Mouse (Mus musculus) thymus, adult 2 months (tissue): ENCODE results near the gene Usp39.

ENCODE experiments used
- CTCF ChIP-seq: fragments of 200-500 bp; IDR thresholded peaks from 2 replicates; pipeline ENCODE4 v1.5.1; 2012; ENCODE audit warnings: mild to moderate bottlenecking, control low read depth, low read length, moderate library complexity, borderline replicate concordance; ENCODE audit not compliant: control insufficient read depth, poor library complexity, insufficient read depth; ENCODE audit errors: extremely low read depth
- POLR2A ChIP-seq: fragments of 200-500 bp; IDR thresholded peaks from 2 replicates; pipeline ENCODE4 v1.6.1; 2012; ENCODE audit warnings: mild to moderate bottlenecking, low read length, control low read depth, moderate library complexity; ENCODE audit not compliant: control insufficient read depth, poor library complexity, insufficient read depth; ENCODE audit errors: extremely low read depth

GRCm38 (mm10) chr6:72348411-72348810, 3.4 kb upstream of the Usp39 start:
- TF ChIP-seq CTCF (no peak), POLR2A (no peak)
